Mouse (Mus musculus) megakaryocyte, adult 5-6 weeks (primary cell): ENCODE measurements at regions not wholly inside any gene's neighbourhood (a gene's known extent, or its start where the extent isn't known, plus 50 kb on each side); places are given as distances from the start of the nearest gene placed in this dataset.

ENCODE experiments used
- ATAC-seq: 2 replicates; pipeline ENCODE4 v1.8.0; 2016; ENCODE audit warnings: mild to moderate bottlenecking, inconsistent platforms; ENCODE audit not compliant: poor library complexity, severe bottlenecking

DNA sequence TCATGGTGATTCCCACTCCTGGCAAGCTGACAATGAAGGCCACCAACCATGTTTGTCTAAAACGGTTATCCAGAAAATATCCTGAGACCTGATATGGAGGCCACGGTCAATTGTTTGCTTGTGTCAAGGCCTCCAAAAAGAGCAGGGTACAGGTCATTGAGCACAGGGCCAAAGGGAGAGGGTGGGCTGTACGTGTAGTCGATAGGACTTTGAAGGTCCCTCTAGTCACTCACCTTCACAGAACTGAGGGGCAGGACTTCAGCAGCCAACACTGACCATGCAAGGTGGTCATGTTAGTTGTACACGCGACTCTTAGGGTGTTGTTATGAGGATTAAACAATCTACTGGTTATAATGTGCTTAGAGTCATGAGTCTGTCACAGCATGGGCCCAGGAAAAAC lies 264.4 kb upstream of the Prok2 start:
- ATAC-seq = no peak

- no peak for ATAC-seq
Measured at GRCm38 (mm10) chr6:99986449-99986848, 260.3 kb upstream of the Prok2 start.

- no peak for ATAC-seq
Measured at GRCm38 (mm10) chr6:99985322-99985721, 259.1 kb upstream of the Prok2 start.

- ATAC-seq = no peak
Measured at GRCm38 (mm10) chr6:99984856-99985224, 258.6 kb upstream of the Prok2 start.

DNA sequence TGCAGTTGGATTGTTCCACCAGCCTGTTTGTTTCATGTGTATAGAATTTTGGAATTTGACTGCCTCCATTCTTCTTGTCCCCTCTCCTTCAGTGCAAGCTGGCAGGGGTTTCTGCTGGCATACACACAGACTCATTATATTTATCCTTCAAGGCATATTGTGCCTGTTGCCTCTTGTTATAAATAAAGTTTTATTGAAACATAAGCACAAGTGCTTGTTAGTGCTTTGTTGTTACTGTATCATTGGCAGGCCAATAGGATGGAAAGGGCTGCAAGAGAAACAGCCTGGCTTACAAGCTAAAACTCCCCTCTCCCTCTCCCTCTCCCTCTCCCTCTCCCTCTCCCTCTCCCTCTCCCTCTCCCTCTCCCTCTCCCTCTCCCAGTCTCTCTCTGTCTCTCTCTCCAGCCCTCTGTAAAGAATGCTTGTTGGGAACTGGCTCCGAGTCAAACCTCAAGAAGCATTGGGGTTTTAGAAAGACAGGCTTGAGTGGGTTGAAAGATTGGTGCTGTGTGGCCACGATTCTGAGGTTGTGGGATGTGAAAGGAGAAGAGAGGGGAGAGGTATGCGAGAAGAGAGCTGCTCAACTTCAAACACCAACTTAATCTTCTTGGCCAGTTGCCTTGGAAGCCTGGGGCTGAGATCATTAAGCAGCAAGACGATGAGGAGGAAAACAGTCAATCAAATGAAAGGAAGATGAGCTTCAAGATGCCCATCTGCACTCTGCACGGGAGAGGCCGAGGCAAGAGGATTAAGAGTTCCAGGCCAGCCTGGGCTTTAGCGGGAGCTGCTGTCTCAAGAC lies 258.1 kb upstream of the Prok2 start:
- no peak for ATAC-seq

DNA sequence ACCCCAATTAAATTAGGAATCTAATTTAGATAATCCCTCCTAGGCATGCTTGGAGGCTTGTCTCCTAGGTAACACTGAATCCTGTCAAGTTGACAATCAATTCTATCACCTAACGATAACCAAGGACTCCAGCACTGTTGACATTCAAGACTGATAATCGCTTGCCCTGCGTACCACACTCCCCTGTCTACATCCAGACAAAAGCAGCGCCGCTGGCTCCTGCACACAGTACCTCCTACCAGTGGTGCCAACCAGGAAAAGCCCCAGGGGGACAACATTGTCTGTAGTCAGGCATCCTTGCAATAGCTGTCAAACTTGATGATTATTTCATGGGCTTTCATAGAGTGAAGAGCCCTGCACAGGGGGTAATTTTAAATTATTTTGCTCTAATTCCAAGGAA lies 253.4 kb upstream of the Prok2 start:
- ATAC-seq = no peak

GRCm38 (mm10) chr6:99978164-99978746 lies 252.1 kb upstream of the Prok2 start:
- ATAC-seq = no peak

- ATAC-seq = no peak
Measured at GRCm38 (mm10) chr6:99976144-99976543, 250.0 kb upstream of the Prok2 start.

- no peak for ATAC-seq
Measured at GRCm38 (mm10) chr6:99975486-99975885, 249.3 kb upstream of the Prok2 start.

GRCm38 (mm10) chr6:99974464-99974863 lies 248.3 kb upstream of the Prok2 start:
- no peak for ATAC-seq

- no peak for ATAC-seq
Measured at GRCm38 (mm10) chr6:99971376-99971775, 245.2 kb upstream of the Prok2 start.

GRCm38 (mm10) chr6:99968889-99969288 lies 242.7 kb upstream of the Prok2 start:
- no peak for ATAC-seq

- ATAC-seq = no peak
Measured at GRCm38 (mm10) chr6:99967465-99967864, 241.3 kb upstream of the Prok2 start.

DNA sequence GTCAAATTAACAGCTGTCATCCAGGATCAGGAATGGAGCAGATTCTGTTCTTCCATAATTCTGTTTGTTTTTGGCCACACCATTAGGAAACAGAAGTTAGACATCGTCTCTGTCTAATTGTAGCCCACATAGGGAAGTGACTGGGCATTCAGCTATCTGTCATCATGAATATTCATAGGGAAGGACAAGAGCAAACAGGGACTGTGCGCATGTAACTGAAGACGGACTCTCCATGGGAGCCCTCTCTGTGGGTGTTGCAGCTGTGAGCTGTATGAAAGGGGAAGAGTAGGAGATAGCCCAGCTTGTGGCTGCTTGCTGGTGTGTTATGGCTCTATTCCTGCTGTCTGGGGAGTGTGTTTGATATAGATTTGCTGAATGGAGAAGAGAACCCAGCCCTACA lies 238.3 kb upstream of the Prok2 start:
- no peak for ATAC-seq

GRCm38 (mm10) chr6:99964007-99964406 lies 237.8 kb upstream of the Prok2 start:
- no peak for ATAC-seq

- no peak for ATAC-seq
Measured at GRCm38 (mm10) chr6:99959371-99959770, 233.2 kb upstream of the Prok2 start.

- ATAC-seq = no peak
Measured at GRCm38 (mm10) chr6:99954832-99955830, 228.9 kb upstream of the Prok2 start.

DNA sequence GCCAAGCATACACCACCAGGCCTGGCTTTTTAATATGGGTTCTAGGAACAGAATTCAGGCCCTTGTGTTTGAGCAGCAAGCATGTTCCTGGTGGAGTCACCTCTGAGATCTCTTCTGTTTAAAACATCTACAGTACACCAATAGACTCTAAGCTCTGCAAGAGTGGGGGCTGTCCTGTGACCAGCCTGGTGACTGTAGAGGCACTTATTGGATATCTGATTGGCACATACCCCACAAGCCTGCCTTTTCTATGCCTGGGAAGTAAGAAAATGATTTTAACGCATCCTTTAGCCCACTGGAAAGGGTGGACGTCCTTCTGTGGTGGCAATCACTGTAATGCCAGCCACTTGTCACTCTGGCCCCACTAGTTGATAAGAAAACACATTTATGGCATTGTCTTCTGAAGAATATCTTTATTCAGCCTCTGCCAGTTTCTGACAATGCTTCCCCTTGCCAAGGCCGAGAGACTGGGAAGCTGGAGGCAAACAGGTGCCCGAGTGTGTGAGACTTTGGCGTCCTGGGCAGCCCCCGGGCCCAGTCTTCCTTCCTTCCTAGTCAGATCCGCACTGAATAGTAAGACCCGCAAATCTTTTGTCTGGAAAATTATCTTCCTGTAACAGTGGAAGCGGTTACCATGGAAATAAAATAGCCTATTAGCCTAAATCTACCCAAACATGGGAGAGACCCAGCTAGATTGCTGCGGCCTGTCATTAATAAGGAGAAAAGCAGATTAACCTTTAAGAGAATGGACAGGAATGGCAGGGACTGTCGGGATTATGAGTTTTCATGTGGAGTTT lies 228.0 kb upstream of the Prok2 start:
- no peak for ATAC-seq

- no peak for ATAC-seq
Measured at GRCm38 (mm10) chr6:99950811-99951210, 224.6 kb upstream of the Prok2 start.

GRCm38 (mm10) chr6:99946917-99947316 lies 220.7 kb upstream of the Prok2 start:
- no peak for ATAC-seq

DNA sequence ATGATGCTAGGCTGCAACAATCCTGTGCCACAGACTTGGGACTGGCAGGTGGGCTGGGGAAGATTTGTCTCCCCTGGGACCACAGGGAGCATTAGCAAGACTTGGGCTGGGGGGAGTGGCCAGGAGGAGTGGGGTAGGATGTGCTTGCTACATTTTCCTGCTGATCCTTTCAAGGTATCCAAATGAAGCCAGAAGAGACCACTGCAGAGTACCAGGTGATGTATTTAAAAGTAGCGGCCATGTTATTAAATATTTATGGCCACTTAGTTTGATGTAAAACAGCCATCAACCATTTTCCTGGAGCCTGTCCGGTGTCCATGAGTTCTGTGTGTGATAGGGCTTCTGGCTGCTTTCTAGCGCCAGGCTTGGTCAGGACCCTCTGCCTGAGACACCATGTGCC lies 220.3 kb upstream of the Prok2 start:
- ATAC-seq = no peak
